Mouse (Mus musculus) small intestine, adult 2 months (tissue): ENCODE results near the gene Anks1.

Source experiments
- CTCF ChIP-seq: fragments of 200-500 bp; IDR thresholded peaks from 2 replicates; pipeline ENCODE4 v1.5.1; 2012; ENCODE audit warnings: low read depth, mild to moderate bottlenecking, control low read depth, inconsistent platforms, low read length, moderate library complexity, mixed read lengths; ENCODE audit not compliant: insufficient replicate concordance, insufficient read length; ENCODE audit errors: extremely low read depth
- POLR2A ChIP-seq: fragments of 200-500 bp; IDR thresholded peaks from 2 replicates; pipeline ENCODE4 v1.6.1; 2012; ENCODE audit warnings: low read depth, mild to moderate bottlenecking, control low read depth, inconsistent platforms, low read length, moderate library complexity

DNA sequence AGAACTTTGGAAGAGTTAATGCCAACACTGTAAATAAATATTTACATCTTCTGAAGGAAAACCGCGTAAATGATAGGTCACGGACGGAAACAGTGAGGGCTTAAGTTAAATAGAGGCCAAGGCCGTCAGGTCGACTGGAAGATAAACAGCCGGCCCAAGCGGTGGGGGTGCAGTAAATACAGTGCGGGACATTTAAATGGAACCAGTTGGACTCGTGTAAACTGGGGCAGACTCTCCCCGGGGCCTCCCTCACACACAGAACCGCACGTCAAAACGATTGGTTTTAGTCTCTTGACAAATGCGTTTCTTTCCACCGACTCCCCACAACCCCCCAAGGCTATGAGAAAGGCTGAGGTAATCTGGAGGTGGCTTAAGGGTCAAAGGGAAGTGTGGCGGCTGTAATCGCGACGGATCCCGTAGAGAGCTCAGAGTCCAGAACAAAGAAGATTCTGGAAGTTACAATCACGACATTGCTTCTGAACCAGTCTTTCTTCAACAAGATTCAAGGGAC is 175.3 kb downstream of the Anks1 start:
- TF ChIP-seq CTCF (no peak), POLR2A (no peak)
